Mouse (Mus musculus) midbrain, postnatal 0 days (tissue): ENCODE measurements around the gene Nxpe5. TPM values are rescaled to one million over a fixed set of nuclear protein-coding genes. Genes with fewer than 3 reads are reported as not detected.
A peak's percentile ranks its signal among the peaks of the same experiment; 100 is the strongest.

ENCODE experiments used
- ATAC-seq: fragments of 200-750 bp; cut with Nextera tagmentation; 2 replicates; pipeline ENCODE4 v1.8.0; 2017; ENCODE audit warnings: moderate number of reproducible peaks, mild to moderate bottlenecking, moderate TSS enrichment, moderate library complexity; ENCODE audit not compliant: low FRiP score
- DNase-seq: peaks from one replicate; pipeline ENCODE4 v3.0.0-alpha.2; 2015; ENCODE audit warnings: low spot score
- H3K27ac ChIP-seq: fragments of 300-500 bp; sonication (generic); 2 replicates; pipeline ENCODE4 v1.5.1; 2014; ENCODE audit warnings: low read depth, mild to moderate bottlenecking, low read length, mixed read lengths
- H3K27me3 ChIP-seq: fragments of 300-500 bp; sonication (generic); 2 replicates; pipeline ENCODE4 v1.6.1; 2014; ENCODE audit warnings: low read length, control low read depth, mixed read lengths; ENCODE audit not compliant: insufficient read depth
- H3K36me3 ChIP-seq: fragments of 300-500 bp; sonication (generic); 2 replicates; pipeline ENCODE4 v1.6.1; 2014; ENCODE audit warnings: low read length, control low read depth, mixed read lengths; ENCODE audit not compliant: insufficient read depth
- H3K4me1 ChIP-seq: fragments of 300-500 bp; sonication (generic); 2 replicates; pipeline ENCODE4 v1.6.1; 2014; ENCODE audit warnings: mild to moderate bottlenecking, control low read depth, antibody characterized with exemption, low read length, mixed read lengths; ENCODE audit not compliant: insufficient read depth
- H3K4me2 ChIP-seq: fragments of 300-500 bp; sonication (generic); 2 replicates; pipeline ENCODE4 v1.6.1; 2014; ENCODE audit warnings: low read depth, mild to moderate bottlenecking, low read length, mixed read lengths; ENCODE audit not compliant: poor library complexity, severe bottlenecking
- H3K4me3 ChIP-seq: fragments of 300-500 bp; sonication (generic); 2 replicates; pipeline ENCODE4 v1.5.1; 2014; ENCODE audit warnings: low read depth, mild to moderate bottlenecking, low read length, moderate library complexity
- H3K9ac ChIP-seq: fragments of 300-500 bp; sonication (generic); replicated peaks from 2 replicates; pipeline ENCODE4 v1.6.1; 2014; ENCODE audit warnings: mild to moderate bottlenecking, low read length, moderate library complexity, mixed read lengths; ENCODE audit not compliant: poor library complexity, severe bottlenecking
- H3K9me3 ChIP-seq: fragments of 300-500 bp; sonication (generic); 2 replicates; pipeline ENCODE4 v1.6.1; 2016; ENCODE audit warnings: low read length, control low read depth
- CTCF ChIP-seq: IDR thresholded peaks from 2 replicates; pipeline ENCODE4 v1.5.1; 2016; ENCODE audit warnings: antibody characterized with exemption, mild to moderate bottlenecking
- WGBS: fragments of 180-500 bp; shearing (Covaris S2); extraction: QIAGEN DNeasy Blood & Tissue Kit; methylation state at CpG from one replicate; pipeline ENCODE4 v1.1.7; 2014; 5-methylcytosine and 5-hydroxymethylcytosine counted together
- polyA plus RNA-seq: library from polyadenylated mRNA; unstranded; fragments of >200 nt; fragmentation: Nextera tagmentation; extraction: Ambion mirVana; gene quantifications from 2 replicates; pipeline ENCODE4 v1.2.1, GENCODE M21; 2015
- total RNA-seq: library from RNA; depleted of rRNA; stranded (reverse); fragments of >200 nt; gene quantifications from 2 replicates; pipeline ENCODE4 v1.2.3, GENCODE M21; 2014

Nxpe5 gene
- total and polyA plus RNA-seq, 2 experiments from 2014 or later, result not detected

DNA sequence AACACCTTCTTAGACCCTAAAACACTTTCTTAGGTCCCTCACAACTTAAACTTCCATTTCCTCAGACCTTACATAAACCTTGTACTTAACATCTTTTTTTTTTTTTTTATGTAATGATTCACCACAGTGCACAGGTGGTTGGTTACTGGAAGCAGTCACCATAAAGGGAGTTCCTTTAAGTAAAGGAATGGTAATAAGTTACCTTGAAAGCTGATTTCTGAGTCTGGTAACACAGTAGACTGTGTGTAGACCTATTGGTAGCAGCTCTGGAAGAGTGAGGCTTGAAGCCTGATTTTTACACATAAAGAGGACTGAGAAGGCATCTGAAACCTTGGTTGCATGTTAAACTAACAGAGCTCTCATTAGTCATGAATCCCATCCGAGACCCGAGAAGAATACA is 5.8 kb upstream of the Nxpe5 start:
- no peak for DNase-seq
- no peaks in the 10 kb centered on the region for H3K4me1 ChIP-seq
- 77% methylated on average over 2 of the region's 2 CpGs for WGBS
- H3K4me2 ChIP-seq, result no peak overlapping the region
- no peaks in the 10 kb centered on the region for H3K27me3 ChIP-seq
- H3K9ac ChIP-seq, result no peak overlapping the region
- no peaks in the 10 kb centered on the region for H3K9me3 ChIP-seq
- TF ChIP-seq CTCF, result no peak
- H3K27ac ChIP-seq, result no peak overlapping the region
- H3K36me3 ChIP-seq, result no peaks in the 10 kb centered on the region
- H3K4me3 ChIP-seq, result no peak overlapping the region
- ATAC-seq, result no peak

DNA sequence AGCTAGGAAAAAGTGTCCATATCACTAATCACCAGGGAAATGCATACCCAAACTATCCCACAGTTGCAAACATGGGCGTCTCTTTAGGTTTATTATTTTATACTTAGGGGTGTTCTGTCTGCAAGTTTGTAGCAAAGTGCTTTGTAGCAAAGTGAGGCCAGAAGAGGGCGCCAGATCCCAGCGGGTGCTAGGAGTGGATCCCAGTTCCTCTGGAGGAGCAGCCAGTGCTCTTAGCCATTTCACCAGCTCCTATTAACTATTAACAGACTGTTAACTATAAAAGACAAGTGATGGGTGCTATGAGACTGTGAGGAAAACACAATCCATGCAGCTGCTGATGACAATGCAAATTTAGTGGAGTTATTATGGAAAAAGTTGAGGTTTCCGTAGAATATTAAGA is 3.6 kb upstream of the Nxpe5 start:
- ATAC-seq, result no peak
- H3K9me3 ChIP-seq, result no peaks in the 10 kb centered on the region
- no peak overlapping the region for H3K9ac ChIP-seq
- no peaks in the 10 kb centered on the region for H3K27me3 ChIP-seq
- H3K4me3 ChIP-seq, result no peak overlapping the region
- TF ChIP-seq CTCF, result peak; percentile 84
- DNase-seq, result peak; percentile 71
- no peak overlapping the region for H3K27ac ChIP-seq
- H3K4me2 ChIP-seq, result no peak overlapping the region
- no peaks in the 10 kb centered on the region for H3K36me3 ChIP-seq
- H3K4me1 ChIP-seq, result no peaks in the 10 kb centered on the region
- WGBS, result 24% methylated on average over 4 of the region's 4 CpGs

DNA sequence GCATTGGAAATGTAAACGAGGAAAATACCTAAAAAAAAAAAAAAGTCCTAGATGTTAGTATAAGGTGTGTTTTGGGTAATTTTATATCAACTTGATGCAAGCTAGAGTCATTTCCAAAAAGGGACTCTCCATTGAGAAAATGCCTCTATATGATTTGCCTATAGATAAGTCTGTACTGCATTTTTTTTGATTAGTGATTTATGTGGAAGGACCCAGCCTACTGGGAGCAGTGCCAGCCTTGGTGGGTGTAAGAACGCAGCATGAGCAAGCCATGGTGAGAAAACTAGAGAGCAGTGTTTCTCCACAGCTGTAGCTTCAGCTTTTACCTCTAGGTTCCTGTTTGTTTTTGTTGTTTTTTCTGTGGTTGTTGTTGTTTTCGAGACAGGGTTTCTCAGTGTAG is 2.4 kb upstream of the Nxpe5 start:
- Histone ChIP-seq H3K9me3 (no peaks in the 10 kb centered on the region), H3K36me3 (no peaks in the 10 kb centered on the region), H3K27ac (no peak overlapping the region), H3K27me3 (no peaks in the 10 kb centered on the region), H3K4me1 (no peaks in the 10 kb centered on the region), H3K4me2 (no peak overlapping the region), H3K9ac (no peak overlapping the region), H3K4me3 (no peak overlapping the region)
- TF ChIP-seq CTCF, result no peak
- ATAC-seq (no peak), DNase-seq (no peak)
- WGBS, result 58% methylated on average over 3 of the region's 3 CpGs

DNA sequence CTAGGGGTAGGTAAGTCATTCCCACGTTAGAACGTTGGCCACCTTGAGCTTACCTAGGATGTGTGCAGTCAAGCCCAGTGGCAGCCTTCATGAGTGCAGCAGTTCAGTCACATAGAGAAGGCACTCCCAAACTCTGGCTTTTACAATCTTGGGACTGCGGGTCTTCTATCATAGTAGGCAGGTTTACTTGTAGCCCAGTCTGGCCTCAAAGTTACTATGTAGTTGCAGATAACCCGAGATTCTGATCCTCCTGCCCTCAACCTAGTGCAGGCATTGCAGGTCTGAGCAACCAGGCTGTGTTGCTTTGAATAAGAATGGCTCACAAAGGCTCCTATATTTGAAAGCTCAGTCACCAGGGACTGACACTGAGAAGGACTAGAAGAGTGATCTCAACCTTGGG is 793 bp downstream of the Nxpe5 start:
- Histone ChIP-seq H3K4me3 (no peak overlapping the region), H3K4me1 (no peaks in the 10 kb centered on the region), H3K9ac (no peak overlapping the region), H3K36me3 (no peaks in the 10 kb centered on the region), H3K27ac (no peak overlapping the region), H3K4me2 (no peak overlapping the region), H3K9me3 (no peaks in the 10 kb centered on the region), H3K27me3 (no peaks in the 10 kb centered on the region)
- 79% methylated on average over 4 of the region's 4 CpGs for WGBS
- TF ChIP-seq CTCF, result no peak
- ATAC-seq (no peak), DNase-seq (no peak)

DNA sequence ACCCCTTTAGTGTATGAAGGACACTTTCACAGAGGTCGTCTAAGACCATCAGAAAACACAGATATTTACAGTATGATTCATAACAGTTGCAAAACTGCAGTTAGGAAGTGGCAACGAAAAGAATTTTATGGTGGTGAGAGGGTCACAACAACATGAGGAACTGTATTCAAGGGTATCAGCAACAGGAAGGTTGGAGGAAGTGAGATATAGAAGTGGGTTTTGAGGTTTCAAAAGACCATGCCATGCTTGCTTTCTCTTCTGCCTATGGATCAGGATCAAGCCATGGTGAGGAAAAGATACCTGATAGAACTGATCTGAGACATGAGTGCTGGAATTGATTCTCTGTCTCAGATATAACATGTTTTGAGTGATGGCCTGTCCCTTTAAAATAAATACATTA is 1.7 kb downstream of the Nxpe5 start:
- no peaks in the 10 kb centered on the region for H3K9me3 ChIP-seq
- DNase-seq (no peak), ATAC-seq (no peak)
- no peak for TF ChIP-seq CTCF
- no peaks in the 10 kb centered on the region for H3K27me3 ChIP-seq
- H3K27ac ChIP-seq, result no peak overlapping the region
- WGBS, result 67% methylated on average over 2 of the region's 2 CpGs
- no peak overlapping the region for H3K4me3 ChIP-seq
- no peak overlapping the region for H3K9ac ChIP-seq
- H3K36me3 ChIP-seq, result no peaks in the 10 kb centered on the region
- no peaks in the 10 kb centered on the region for H3K4me1 ChIP-seq
- H3K4me2 ChIP-seq, result no peak overlapping the region

DNA sequence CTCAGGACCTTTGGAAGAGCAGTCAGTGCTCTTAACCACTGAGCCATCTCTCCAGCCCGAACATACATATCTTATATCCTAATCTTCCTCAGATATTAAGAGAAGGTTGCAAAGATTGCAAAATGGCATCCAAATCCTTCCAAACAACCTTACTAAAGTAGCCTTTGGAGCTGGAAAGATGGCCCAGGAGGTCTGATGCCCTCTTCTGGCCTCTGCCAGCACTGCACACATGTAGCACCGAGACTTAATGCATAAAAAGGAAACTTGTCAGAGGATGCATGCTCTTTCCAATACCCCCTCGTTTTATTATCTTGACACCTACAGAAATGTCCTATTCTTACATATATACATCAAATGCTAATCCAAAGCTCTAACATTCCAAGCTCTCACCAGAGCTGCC is 2.3 kb downstream of the Nxpe5 start:
- no peak overlapping the region for H3K27ac ChIP-seq
- H3K4me3 ChIP-seq, result no peak overlapping the region
- peak; percentile 5 for DNase-seq
- TF ChIP-seq CTCF, result peak; percentile 59
- no peak overlapping the region for H3K9ac ChIP-seq
- ATAC-seq, result no peak
- H3K27me3 ChIP-seq, result no peaks in the 10 kb centered on the region
- H3K4me1 ChIP-seq, result no peaks in the 10 kb centered on the region
- no peaks in the 10 kb centered on the region for H3K36me3 ChIP-seq
- no peak overlapping the region for H3K4me2 ChIP-seq
- no peaks in the 10 kb centered on the region for H3K9me3 ChIP-seq
- 48% methylated on average over 3 of the region's 3 CpGs for WGBS
